Mouse (Mus musculus) neural tube, embryonic 13.5 days (tissue): ENCODE measurements at regions not wholly inside any gene's neighbourhood (a gene's known extent, or its start where the extent isn't known, plus 50 kb on each side); places are given as distances from the start of the nearest gene placed in this dataset.

Source experiments
- ATAC-seq: fragments of 200-750 bp; cut with Nextera tagmentation; 2 replicates; pipeline ENCODE4 v1.8.0; 2017; ENCODE audit warnings: low read depth, mild to moderate bottlenecking, moderate TSS enrichment, moderate library complexity
- H3K27ac ChIP-seq: fragments of 300-500 bp; sonication (generic); replicated peaks from 2 replicates; pipeline ENCODE4 v1.5.1; 2015; ENCODE audit warnings: moderate library complexity, mild to moderate bottlenecking, inconsistent platforms
- H3K27me3 ChIP-seq: fragments of 300-500 bp; sonication (generic); 2 replicates; pipeline ENCODE4 v1.6.1; 2015; ENCODE audit warnings: mild to moderate bottlenecking, inconsistent platforms
- H3K36me3 ChIP-seq: fragments of 300-500 bp; sonication (generic); 2 replicates; pipeline ENCODE4 v1.6.1; 2015; ENCODE audit warnings: mild to moderate bottlenecking, inconsistent platforms
- H3K4me1 ChIP-seq: fragments of 300-500 bp; sonication (generic); replicated peaks from 2 replicates; pipeline ENCODE4 v1.6.1; 2015; ENCODE audit warnings: inconsistent platforms
- H3K4me2 ChIP-seq: fragments of 300-500 bp; sonication (generic); 2 replicates; pipeline ENCODE4 v1.6.1; 2015; ENCODE audit warnings: inconsistent platforms, mild to moderate bottlenecking, moderate library complexity
- H3K4me3 ChIP-seq: fragments of 300-500 bp; sonication (generic); 2 replicates; pipeline ENCODE4 v1.5.1; 2015; ENCODE audit warnings: mild to moderate bottlenecking, inconsistent platforms
- H3K9ac ChIP-seq: fragments of 300-500 bp; sonication (generic); 2 replicates; pipeline ENCODE4 v1.6.1; 2015; ENCODE audit warnings: moderate library complexity, mild to moderate bottlenecking, inconsistent platforms
- H3K9me3 ChIP-seq: fragments of 300-500 bp; sonication (generic); 2 replicates; pipeline ENCODE4 v1.6.1; 2016; ENCODE audit warnings: inconsistent platforms
- WGBS: fragments of 180-500 bp; shearing (Covaris S2); methylation state at CpG from one replicate; pipeline ENCODE4 v1.1.7; 2015; 5-methylcytosine and 5-hydroxymethylcytosine counted together

DNA sequence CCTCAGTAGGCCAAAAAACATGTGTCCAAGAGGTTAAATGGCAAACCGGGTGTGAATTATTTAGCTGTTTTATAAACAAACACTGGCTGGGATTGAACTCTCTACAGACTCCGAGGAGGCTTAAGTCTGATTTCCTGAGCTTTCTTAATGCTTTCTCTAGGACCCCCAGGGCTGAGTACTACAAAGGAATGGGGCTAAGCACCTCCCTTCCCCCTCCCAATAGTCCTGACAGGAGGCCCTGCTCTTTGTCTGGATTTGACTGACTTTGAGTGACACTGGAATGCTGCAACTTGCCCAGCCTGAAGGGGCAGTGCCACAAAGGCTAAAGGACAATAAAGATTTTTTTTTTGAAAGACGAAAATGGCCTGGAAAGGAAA lies 647.1 kb downstream of the Adgrl2 start:
- Histone ChIP-seq H3K9ac (no peak overlapping the region), H3K36me3 (no peaks in the 10 kb centered on the region), H3K4me3 (no peak overlapping the region), H3K4me1 (peaks cover 13% of the 10 kb centered on the region), H3K27ac (no peak overlapping the region), H3K27me3 (no peaks in the 10 kb centered on the region), H3K9me3 (no peaks in the 10 kb centered on the region), H3K4me2 (0 out of 2 replicates have a peak overlapping the region, but pooled peaks have one; percentile 31)
- WGBS = 0% methylated on average over 3 of the region's 3 CpGs
- peak; percentile 32; the same call in 1 of the 2 replicates for ATAC-seq

DNA sequence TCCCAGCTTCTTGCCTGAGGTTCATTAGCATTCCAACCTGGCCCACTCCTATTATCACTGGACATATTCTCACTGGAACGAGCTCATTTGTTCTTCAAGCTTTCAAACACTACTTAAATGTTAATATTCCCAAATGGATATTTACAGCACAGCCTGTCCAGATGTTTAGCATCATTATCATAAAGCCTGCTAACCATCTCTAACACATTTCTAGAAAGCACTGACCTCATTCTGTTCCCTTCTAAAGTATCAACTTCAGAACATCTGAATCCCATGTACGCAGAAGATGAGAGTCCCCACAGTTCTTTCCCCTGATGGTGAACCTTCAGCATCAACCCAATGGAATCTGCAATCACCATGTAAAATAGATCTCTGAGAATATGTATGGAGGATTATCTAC lies 651.1 kb downstream of the Adgrl2 start:
- peaks cover 13% of the 10 kb centered on the region for H3K4me1 ChIP-seq
- 81% methylated on average over 2 of the region's 2 CpGs for WGBS
- H3K4me3 ChIP-seq = no peak overlapping the region
- H3K36me3 ChIP-seq = no peaks in the 10 kb centered on the region
- no peak for ATAC-seq
- no peaks in the 10 kb centered on the region for H3K27me3 ChIP-seq
- no peak overlapping the region for H3K27ac ChIP-seq
- no peaks in the 10 kb centered on the region for H3K9me3 ChIP-seq
- H3K4me2 ChIP-seq = no peak overlapping the region
- no peak overlapping the region for H3K9ac ChIP-seq

- no peaks in the 10 kb centered on the region for H3K27me3 ChIP-seq
- no peaks in the 10 kb centered on the region for H3K36me3 ChIP-seq
- no peak for ATAC-seq
- H3K4me3 ChIP-seq = no peak overlapping the region
- no peak overlapping the region for H3K9ac ChIP-seq
- no peak overlapping the region for H3K4me2 ChIP-seq
- no peaks in the 10 kb centered on the region for H3K4me1 ChIP-seq
- 73% methylated on average over 6 of the region's 6 CpGs for WGBS
- no peaks in the 10 kb centered on the region for H3K9me3 ChIP-seq
- H3K27ac ChIP-seq = no peak overlapping the region
Observed at GRCm38 (mm10) chr3:148336640-148337039, 653.7 kb downstream of the Adgrl2 start.

DNA sequence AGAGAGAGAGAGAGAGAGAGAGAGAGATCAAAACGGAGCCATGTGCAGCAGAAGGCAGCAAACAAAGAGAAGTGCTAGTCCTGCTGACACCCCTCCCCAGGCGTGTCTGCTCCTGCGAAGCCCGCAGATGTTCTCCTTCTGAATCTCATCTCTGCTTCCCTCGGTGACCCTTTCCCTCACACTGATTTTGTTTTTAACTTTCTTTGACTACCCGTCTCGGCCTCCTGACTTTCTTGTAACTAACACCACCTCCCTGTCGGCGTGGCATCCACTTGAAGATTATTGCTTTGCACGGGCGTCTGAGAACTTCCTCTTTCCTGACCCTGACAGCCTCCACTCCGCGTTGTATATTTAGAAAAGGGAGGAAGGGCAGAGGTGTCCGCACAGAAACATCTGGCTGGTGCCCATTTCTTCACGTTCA lies 654.3 kb downstream of the Adgrl2 start:
- 75% methylated on average over 15 of the region's 15 CpGs for WGBS
- Histone ChIP-seq H3K9ac (no peak overlapping the region), H3K9me3 (no peaks in the 10 kb centered on the region), H3K27me3 (no peaks in the 10 kb centered on the region), H3K4me2 (0 out of 2 replicates have a peak overlapping the region, but pooled peaks have one; percentile 9), H3K4me1 (no peaks in the 10 kb centered on the region), H3K27ac (no peak overlapping the region), H3K4me3 (no peak overlapping the region), H3K36me3 (no peaks in the 10 kb centered on the region)
- ATAC-seq = no peak

GRCm38 (mm10) chr3:148335654-148336053 lies 654.7 kb downstream of the Adgrl2 start:
- Histone ChIP-seq H3K27me3 (no peaks in the 10 kb centered on the region), H3K4me2 (no peak overlapping the region), H3K4me1 (no peaks in the 10 kb centered on the region), H3K9ac (no peak overlapping the region), H3K4me3 (no peak overlapping the region), H3K36me3 (no peaks in the 10 kb centered on the region), H3K9me3 (no peaks in the 10 kb centered on the region), H3K27ac (no peak overlapping the region)
- 73% methylated on average over 7 of the region's 7 CpGs for WGBS
- ATAC-seq = no peak

- 89% methylated on average over 2 of the region's 2 CpGs for WGBS
Observed at GRCm38 (mm10) chr3:148324911-148325621, 665.3 kb downstream of the Adgrl2 start.

GRCm38 (mm10) chr3:148321894-148322293 lies 668.5 kb downstream of the Adgrl2 start:
- H3K36me3 ChIP-seq = no peaks in the 10 kb centered on the region
- no peak overlapping the region for H3K4me3 ChIP-seq
- H3K9me3 ChIP-seq = no peaks in the 10 kb centered on the region
- no peak for ATAC-seq
- no peak overlapping the region for H3K9ac ChIP-seq
- no peaks in the 10 kb centered on the region for H3K27me3 ChIP-seq
- H3K27ac ChIP-seq = no peak overlapping the region
- no peak overlapping the region for H3K4me2 ChIP-seq
- H3K4me1 ChIP-seq = no peaks in the 10 kb centered on the region
- 92% methylated on average over 3 of the region's 3 CpGs for WGBS

More at GRCm38 (mm10) chr3:148324911-148325621, 665.3 kb downstream of the Adgrl2 start:
- H3K9ac ChIP-seq = no peak overlapping the region
- no peaks in the 10 kb centered on the region for H3K4me1 ChIP-seq
- H3K27ac ChIP-seq = no peak overlapping the region
- H3K9me3 ChIP-seq = no peaks in the 10 kb centered on the region
- H3K4me2 ChIP-seq = no peak overlapping the region
- no peaks in the 10 kb centered on the region for H3K36me3 ChIP-seq
- H3K27me3 ChIP-seq = no peaks in the 10 kb centered on the region
- ATAC-seq = no peak
- no peak overlapping the region for H3K4me3 ChIP-seq

GRCm38 (mm10) chr3:148316198-148316597 lies 674.2 kb downstream of the Adgrl2 start:
- H3K4me2 ChIP-seq = no peak overlapping the region
- H3K27me3 ChIP-seq = no peaks in the 10 kb centered on the region
- ATAC-seq = no peak
- no peaks in the 10 kb centered on the region for H3K9me3 ChIP-seq
- 93% methylated on average over 3 of the region's 3 CpGs for WGBS
- no peaks in the 10 kb centered on the region for H3K36me3 ChIP-seq
- H3K9ac ChIP-seq = no peak overlapping the region
- no peak overlapping the region for H3K4me3 ChIP-seq
- no peaks in the 10 kb centered on the region for H3K4me1 ChIP-seq
- no peak overlapping the region for H3K27ac ChIP-seq

DNA sequence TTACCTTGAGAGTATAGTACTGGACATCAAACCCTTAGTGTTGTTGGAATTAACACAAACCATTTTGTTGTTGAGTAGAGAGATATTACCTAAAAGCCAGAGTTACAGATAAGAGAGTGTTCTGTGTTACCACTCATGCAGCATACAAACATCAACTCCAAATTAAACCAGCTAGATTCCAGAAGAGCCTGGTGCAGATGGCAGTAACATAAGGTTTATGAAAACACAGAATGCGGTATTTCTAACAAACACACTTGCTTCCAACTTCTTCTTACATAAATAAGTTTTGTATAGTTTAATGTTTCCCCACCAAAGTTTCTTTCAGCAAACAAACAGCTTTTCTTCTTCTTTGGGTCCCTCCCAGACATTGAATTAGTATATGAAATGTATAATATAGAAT lies 675.1 kb downstream of the Adgrl2 start:
- whole genome bisulfite sequencing = 92% methylated on average over 1 of the region's 1 CpGs
- H3K27me3 ChIP-seq = no peaks in the 10 kb centered on the region
- H3K4me1 ChIP-seq = no peaks in the 10 kb centered on the region
- H3K4me2 ChIP-seq = no peak overlapping the region
- no peak overlapping the region for H3K9ac ChIP-seq
- H3K9me3 ChIP-seq = no peaks in the 10 kb centered on the region
- no peak for ATAC-seq
- no peak overlapping the region for H3K27ac ChIP-seq
- H3K36me3 ChIP-seq = no peaks in the 10 kb centered on the region
- H3K4me3 ChIP-seq = no peak overlapping the region

DNA sequence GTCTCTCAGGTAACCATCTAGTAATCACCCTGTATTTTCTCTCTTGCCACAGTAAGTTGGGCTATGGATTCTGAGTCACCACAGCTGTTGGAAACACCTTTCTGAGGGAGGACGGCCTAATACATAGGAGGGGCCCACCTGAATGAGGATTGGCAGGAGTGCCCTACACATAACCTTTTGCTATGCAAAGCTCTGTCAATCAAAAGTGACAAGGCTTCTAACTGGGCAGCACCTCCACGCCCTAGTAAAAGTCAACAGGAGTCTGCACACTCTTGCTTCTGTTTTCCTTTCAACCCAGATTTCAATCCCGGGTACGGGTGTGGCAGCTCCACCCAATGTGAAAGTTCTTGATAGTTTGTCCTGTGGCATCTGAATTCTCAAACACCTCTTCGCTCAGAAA lies 694.8 kb downstream of the Adgrl2 start:
- no peak overlapping the region for H3K27ac ChIP-seq
- no peak for ATAC-seq

GRCm38 (mm10) chr3:148278978-148279377 lies 711.4 kb downstream of the Adgrl2 start:
- no peaks in the 10 kb centered on the region for H3K36me3 ChIP-seq
- no peak overlapping the region for H3K4me3 ChIP-seq
- H3K9me3 ChIP-seq = no peaks in the 10 kb centered on the region
- no peak overlapping the region for H3K4me2 ChIP-seq
- no peak for ATAC-seq
- H3K4me1 ChIP-seq = no peaks in the 10 kb centered on the region
- no peak overlapping the region for H3K9ac ChIP-seq
- WGBS = 22% methylated on average over 3 of the region's 3 CpGs
- no peak overlapping the region for H3K27ac ChIP-seq
- no peaks in the 10 kb centered on the region for H3K27me3 ChIP-seq

More for the DNA sequence above, 694.8 kb downstream of the Adgrl2 start:
- no peaks in the 10 kb centered on the region for H3K4me1 ChIP-seq
- no peaks in the 10 kb centered on the region for H3K27me3 ChIP-seq
- WGBS = 94% methylated on average over 5 of the region's 5 CpGs
- no peaks in the 10 kb centered on the region for H3K36me3 ChIP-seq
- H3K9ac ChIP-seq = no peak overlapping the region
- no peak overlapping the region for H3K4me3 ChIP-seq
- H3K4me2 ChIP-seq = no peak overlapping the region
- H3K9me3 ChIP-seq = no peaks in the 10 kb centered on the region

GRCm38 (mm10) chr3:148272159-148272848 lies 718.1 kb downstream of the Adgrl2 start:
- Histone ChIP-seq H3K4me2 (no peak overlapping the region), H3K9ac (no peak overlapping the region), H3K9me3 (no peaks in the 10 kb centered on the region), H3K4me1 (no peaks in the 10 kb centered on the region), H3K27me3 (no peaks in the 10 kb centered on the region), H3K4me3 (no peak overlapping the region), H3K36me3 (no peaks in the 10 kb centered on the region), H3K27ac (no peak overlapping the region)
- ATAC-seq = no peak
- WGBS = 83% methylated on average over 4 of the region's 4 CpGs
